Mouse (Mus musculus) CD8-positive naive resting alpha-beta T cell, adult 57 days (primary cell): ENCODE results near the gene Kif24. TPM values are rescaled to one million over a fixed set of nuclear protein-coding genes. Genes with fewer than 3 reads are reported as not detected.

ENCODE experiments used
- total RNA-seq: library from RNA; stranded (reverse); gene quantifications from one replicate; pipeline ENCODE4 v1.2.4, GENCODE M21; 2023

Kif24 gene
- total RNA-seq = 4.1 TPM

GRCm38 (mm10) chr4:41464345-41465286, at the start of gene Kif24, which contains the start of gene Nudt2:
Gene Kif24 (minus strand): TSS chr4:41464887.
Gene Nudt2 (plus strand): TSS chr4:41465151.

GRCm38 (mm10) chr4:41502986-41503412, 38.3 kb upstream of the Kif24 start, which contains the start of gene AI464131:
Gene AI464131 (minus strand): TSS chr4:41503076.

GRCm38 (mm10) chr4:41348584-41349198, 116.0 kb downstream of the Kif24 start, which contains the start of gene Ubap1:
Gene Ubap1 (plus strand): TSS chr4:41348996.

Other genes starting within 250 kb of the Kif24 start
- gene Ubap2, start 189.7 kb downstream of the Kif24 start, total RNA-seq = 70.6 TPM
- 34.8 TPM for gene Dcaf12, start 150.0 kb downstream of the Kif24 start, total RNA-seq
- gene Ubap1, start 115.9 kb downstream of the Kif24 start, total RNA-seq = 46.9 TPM
- 6.9 TPM for gene Nudt2, start 264 bp upstream of the Kif24 start, total RNA-seq
- not detected for gene AI464131, start 38.2 kb upstream of the Kif24 start, total RNA-seq
- gene 1110017D15Rik, start 52.4 kb upstream of the Kif24 start, total RNA-seq = 0.49 TPM
- gene Fam219a, start 104.7 kb upstream of the Kif24 start, total RNA-seq = 12.2 TPM
- not detected for gene Dnaic1, start 104.9 kb upstream of the Kif24 start, total RNA-seq
- gene Enho, start 175.4 kb upstream of the Kif24 start, total RNA-seq = not detected
- not detected for gene Cntfr, start 232.2 kb upstream of the Kif24 start, total RNA-seq
- 20.6 TPM for gene Il11ra1, start 235.1 kb upstream of the Kif24 start, total RNA-seq
- gene Rpp25l, start 248.6 kb upstream of the Kif24 start, total RNA-seq = 34.5 TPM